Mouse (Mus musculus) stomach, embryonic 15.5 days (tissue): ENCODE data around the gene Psat1. TPM values are rescaled to one million over a fixed set of nuclear protein-coding genes. Genes with fewer than 3 reads are reported as not detected.

ENCODE experiments used
- ATAC-seq: fragments of 200-750 bp; cut with Nextera tagmentation; 2 replicates; pipeline ENCODE4 v1.8.0; 2017; ENCODE audit warnings: low read depth, moderate number of reproducible peaks, moderate TSS enrichment; ENCODE audit not compliant: insufficient read depth, low FRiP score
- H3K27ac ChIP-seq: fragments of 300-500 bp; sonication (generic); 2 replicates; pipeline ENCODE4 v1.5.1; 2015; ENCODE audit warnings: mild to moderate bottlenecking, inconsistent platforms
- H3K27me3 ChIP-seq: fragments of 300-500 bp; sonication (generic); replicated peaks from 2 replicates; pipeline ENCODE4 v1.6.1; 2015; ENCODE audit warnings: inconsistent platforms
- H3K36me3 ChIP-seq: fragments of 300-500 bp; sonication (generic); 2 replicates; pipeline ENCODE4 v1.6.1; 2015; ENCODE audit warnings: inconsistent platforms
- H3K4me1 ChIP-seq: fragments of 300-500 bp; sonication (generic); 2 replicates; pipeline ENCODE4 v1.6.1; 2015; ENCODE audit warnings: inconsistent platforms
- H3K4me2 ChIP-seq: fragments of 300-500 bp; sonication (generic); 2 replicates; pipeline ENCODE4 v1.6.1; 2015; ENCODE audit warnings: mild to moderate bottlenecking, inconsistent platforms
- H3K4me3 ChIP-seq: fragments of 300-500 bp; sonication (generic); replicated peaks from 2 replicates; pipeline ENCODE4 v1.5.1; 2015; ENCODE audit warnings: inconsistent platforms
- H3K9ac ChIP-seq: fragments of 300-500 bp; sonication (generic); 2 replicates; pipeline ENCODE4 v1.6.1; 2015; ENCODE audit warnings: inconsistent platforms
- H3K9me3 ChIP-seq: fragments of 300-500 bp; sonication (generic); 2 replicates; pipeline ENCODE4 v1.6.1; 2016; ENCODE audit warnings: inconsistent platforms
- WGBS: fragments of 180-500 bp; shearing (Covaris S2); methylation state at CpG from one replicate; pipeline ENCODE4 v1.1.7; 2015; 5-methylcytosine and 5-hydroxymethylcytosine counted together
- polyA plus RNA-seq: library from polyadenylated mRNA; unstranded; fragments of >200 nt; fragmentation: Nextera tagmentation; extraction: Ambion mirVana; gene quantifications from 2 replicates; pipeline ENCODE4 v1.2.1, GENCODE M21; 2015

Gene Psat1
- polyA plus RNA-seq, 1 experiment from 2014 or later: 95.5 TPM

GRCm38 (mm10) chr19:15882705-15883426 lies 64.3 kb downstream of the Psat1 start:
- Histone ChIP-seq H3K27me3 (no peaks in the 10 kb centered on the region), H3K9ac (no peak overlapping the region), H3K27ac (no peak overlapping the region), H3K4me1 (no peaks in the 10 kb centered on the region), H3K4me2 (no peak overlapping the region), H3K9me3 (no peaks in the 10 kb centered on the region), H3K4me3 (no peak overlapping the region), H3K36me3 (no peaks in the 10 kb centered on the region)
- WGBS: 76% methylated on average over 11 of the region's 11 CpGs
- ATAC-seq: no peak

GRCm38 (mm10) chr19:15880731-15881130 lies 66.4 kb downstream of the Psat1 start:
- H3K4me3 ChIP-seq: no peak overlapping the region
- H3K27ac ChIP-seq: no peak overlapping the region
- H3K4me2 ChIP-seq: no peak overlapping the region
- no peaks in the 10 kb centered on the region for H3K4me1 ChIP-seq
- no peak for ATAC-seq
- H3K36me3 ChIP-seq: no peaks in the 10 kb centered on the region
- WGBS: 66% methylated on average over 8 of the region's 8 CpGs
- no peak overlapping the region for H3K9ac ChIP-seq
- H3K27me3 ChIP-seq: no peaks in the 10 kb centered on the region
- H3K9me3 ChIP-seq: no peaks in the 10 kb centered on the region

GRCm38 (mm10) chr19:15879271-15879670 lies 67.9 kb downstream of the Psat1 start:
- H3K4me1 ChIP-seq: no peaks in the 10 kb centered on the region
- no peak overlapping the region for H3K27ac ChIP-seq
- H3K4me2 ChIP-seq: no peak overlapping the region
- no peak for ATAC-seq
- no peak overlapping the region for H3K4me3 ChIP-seq
- WGBS: 93% methylated on average over 5 of the region's 5 CpGs
- no peaks in the 10 kb centered on the region for H3K27me3 ChIP-seq
- H3K9ac ChIP-seq: no peak overlapping the region
- H3K36me3 ChIP-seq: no peaks in the 10 kb centered on the region
- no peaks in the 10 kb centered on the region for H3K9me3 ChIP-seq

- Histone ChIP-seq H3K27ac (no peak overlapping the region), H3K4me3 (no peak overlapping the region), H3K9me3 (no peaks in the 10 kb centered on the region), H3K9ac (no peak overlapping the region), H3K36me3 (no peaks in the 10 kb centered on the region), H3K27me3 (no peaks in the 10 kb centered on the region), H3K4me2 (no peak overlapping the region), H3K4me1 (no peaks in the 10 kb centered on the region)
- WGBS: 19% methylated on average over 7 of the region's 7 CpGs
- ATAC-seq: no peak
These were observed 78.1 kb downstream of the Psat1 start for GRCm38 (mm10) chr19:15868865-15869698.

GRCm38 (mm10) chr19:15866851-15867250 lies 80.3 kb downstream of the Psat1 start:
- no peaks in the 10 kb centered on the region for H3K4me1 ChIP-seq
- H3K4me3 ChIP-seq: no peak overlapping the region
- 76% methylated on average over 4 of the region's 4 CpGs for WGBS
- no peaks in the 10 kb centered on the region for H3K9me3 ChIP-seq
- ATAC-seq: no peak
- no peak overlapping the region for H3K9ac ChIP-seq
- no peaks in the 10 kb centered on the region for H3K27me3 ChIP-seq
- H3K36me3 ChIP-seq: no peaks in the 10 kb centered on the region
- H3K4me2 ChIP-seq: no peak overlapping the region
- H3K27ac ChIP-seq: no peak overlapping the region

GRCm38 (mm10) chr19:15866126-15866525 lies 81.0 kb downstream of the Psat1 start:
- H3K4me3 ChIP-seq: no peak overlapping the region
- H3K9ac ChIP-seq: no peak overlapping the region
- H3K27me3 ChIP-seq: no peaks in the 10 kb centered on the region
- no peaks in the 10 kb centered on the region for H3K36me3 ChIP-seq
- H3K9me3 ChIP-seq: no peaks in the 10 kb centered on the region
- no peak for ATAC-seq
- H3K4me2 ChIP-seq: no peak overlapping the region
- no peaks in the 10 kb centered on the region for H3K4me1 ChIP-seq
- H3K27ac ChIP-seq: no peak overlapping the region
- whole genome bisulfite sequencing: 83% methylated on average over 1 of the region's 1 CpGs

GRCm38 (mm10) chr19:15865431-15865830 lies 81.7 kb downstream of the Psat1 start:
- Histone ChIP-seq H3K9ac (no peak overlapping the region), H3K27me3 (no peaks in the 10 kb centered on the region), H3K9me3 (no peaks in the 10 kb centered on the region), H3K4me3 (no peak overlapping the region), H3K4me1 (no peaks in the 10 kb centered on the region), H3K36me3 (no peaks in the 10 kb centered on the region), H3K27ac (no peak overlapping the region), H3K4me2 (no peak overlapping the region)
- ATAC-seq: no peak

GRCm38 (mm10) chr19:15864129-15864528 lies 83.0 kb downstream of the Psat1 start:
- 77% methylated on average over 2 of the region's 2 CpGs for WGBS
- Histone ChIP-seq H3K4me3 (no peak overlapping the region), H3K27me3 (no peaks in the 10 kb centered on the region), H3K36me3 (no peaks in the 10 kb centered on the region), H3K27ac (no peak overlapping the region), H3K4me2 (no peak overlapping the region), H3K9ac (no peak overlapping the region), H3K4me1 (no peaks in the 10 kb centered on the region), H3K9me3 (no peaks in the 10 kb centered on the region)
- ATAC-seq: no peak

- no peaks in the 10 kb centered on the region for H3K36me3 ChIP-seq
- ATAC-seq: no peak
- no peak overlapping the region for H3K4me2 ChIP-seq
- H3K9me3 ChIP-seq: no peaks in the 10 kb centered on the region
- 76% methylated on average over 5 of the region's 5 CpGs for WGBS
- H3K27me3 ChIP-seq: no peaks in the 10 kb centered on the region
- H3K27ac ChIP-seq: no peak overlapping the region
- H3K4me3 ChIP-seq: no peak overlapping the region
- H3K9ac ChIP-seq: no peak overlapping the region
- no peaks in the 10 kb centered on the region for H3K4me1 ChIP-seq
These were observed 91.8 kb downstream of the Psat1 start for GRCm38 (mm10) chr19:15855379-15855778.

Other genes starting within 250 kb of the Psat1 start
- gene Cep78, start 37.7 kb upstream of the Psat1 start, polyA plus RNA-seq: 19.5 and 23.2 TPM in 2 replicates
- 35.6 and 36.2 TPM in 2 replicates for gene Gnaq, start 185.5 kb upstream of the Psat1 start, polyA plus RNA-seq